Mouse (Mus musculus) C2C12 (cell line): ENCODE data around the gene Zcchc4.
"Not testable (repeated sequence)": the region's sequence is repeated elsewhere in the genome, so short reads cannot be mapped to it uniquely, and the experiment has no call there.

Experiments used
- CTCF ChIP-seq: IDR thresholded peaks from one replicate; pipeline ENCODE4 v1.5.1; 2011; ENCODE audit not compliant: control insufficient read depth, insufficient read depth, insufficient read length
- MAX ChIP-seq: IDR thresholded peaks from one replicate; pipeline ENCODE4 v1.6.1; 2011; ENCODE audit warnings: mild to moderate bottlenecking, control low read depth
- MYOD1 ChIP-seq: IDR thresholded peaks from one replicate; pipeline ENCODE4 v1.6.1; 2011; ENCODE audit warnings: low read depth; ENCODE audit not compliant: control insufficient read depth, insufficient read length
- USF1 ChIP-seq: IDR thresholded peaks from one replicate; pipeline ENCODE4 v1.6.1; 2011; ENCODE audit warnings: low read depth, mild to moderate bottlenecking, control low read depth, moderate library complexity

DNA sequence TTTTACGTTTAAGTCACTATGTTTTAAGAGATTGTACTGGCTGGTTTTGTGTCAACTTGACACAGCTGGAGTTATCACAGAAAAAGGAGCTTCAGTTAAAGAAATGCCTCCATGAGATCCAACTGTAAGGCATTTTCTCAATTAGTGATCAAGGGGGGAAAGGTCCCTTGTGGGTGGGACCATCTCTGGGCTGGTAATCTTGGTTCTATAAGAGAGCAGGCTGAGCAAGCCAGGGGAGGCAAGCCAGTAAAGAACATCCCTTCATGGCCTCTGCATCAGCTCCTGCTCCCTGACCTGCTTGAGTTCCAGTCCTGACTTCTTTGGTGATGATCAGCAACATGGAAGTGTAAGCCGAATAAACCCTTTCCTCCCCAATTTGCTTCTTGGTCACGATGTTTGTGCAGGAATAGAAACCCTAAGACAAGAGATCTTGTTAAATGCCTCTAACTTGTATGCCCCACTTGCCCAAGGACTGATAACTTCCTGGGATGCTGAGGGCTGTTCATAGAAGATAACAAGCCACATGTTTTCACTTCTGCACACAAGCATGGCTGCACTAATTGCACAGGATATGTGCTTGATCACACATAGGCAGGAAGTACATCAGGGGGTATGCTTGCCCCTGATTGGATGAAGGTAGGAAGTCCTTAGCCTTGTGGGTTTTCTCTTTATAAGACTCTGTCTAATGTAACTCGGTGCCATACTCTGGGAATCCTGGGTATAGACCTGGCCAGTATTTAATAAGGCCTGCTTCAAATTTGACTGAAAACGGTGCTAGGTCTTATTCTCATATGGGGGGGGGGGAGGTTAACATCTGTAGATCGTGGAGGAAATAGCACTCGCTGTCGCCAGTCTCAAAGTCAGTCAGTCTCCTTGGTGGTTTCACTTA is 1.5 kb downstream of the Zcchc4 start:
- not testable (repeated sequence) for TF ChIP-seq MYOD1, CTCF, MAX, USF1
